In genomic region chr12:112578296-112579090, GRCm38 (mm10) we compare ENCODE assay signal across 16 mouse cellular contexts. TPM values are rescaled to one million over a fixed set of nuclear protein-coding genes. Genes with fewer than 3 reads are reported as not detected.
A peak's percentile ranks its signal among the peaks of the same experiment; 100 is the strongest.
DNase-seq lines count a peak whose midpoint lies in the region; ATAC-seq and TF ChIP-seq lines count a peak whose summit lies in the region.
"Had no signal": no experiment of that assay in that cellular context is flagged by ENCODE, and none has a peak within 500 bp of the region (broad histone marks: within the 10 kb centered on the region; RNA-seq: fewer than 3 reads in every experiment).

No protein-coding gene starts in this region.

- H3K4me1 ChIP-seq in liver, postnatal 0 days (ENCODE audit: insufficient read depth), result peaks cover 40% of the 10 kb centered on the region
- peaks cover 59% of the 10 kb centered on the region for H3K4me1 ChIP-seq in olfactory bulb, adult 2 months (ENCODE audit: control insufficient read depth, insufficient read depth, low read length)

- no peaks in the 10 kb centered on the region for H3K36me3 ChIP-seq in liver, postnatal 0 days (replicated peaks; ENCODE audit: insufficient read depth, low read length)
- H3K36me3 ChIP-seq: hindbrain, embryonic 15.5 days; midbrain, embryonic 12.5 days had no signal

- no peak overlapping the region for H3K9ac ChIP-seq in liver, postnatal 0 days (replicated peaks)
- H3K9ac ChIP-seq: hindbrain, embryonic 15.5 days; liver, embryonic 14.5 days; midbrain, embryonic 12.5 days had no signal

- H3K4me3 ChIP-seq in liver, postnatal 0 days (ENCODE audit: low read depth, low read length), result no peak overlapping the region
- H3K4me3 ChIP-seq in olfactory bulb, adult 2 months (ENCODE audit: insufficient read depth, low read depth, low read length), result no peak overlapping the region
- H3K4me3 ChIP-seq: hindbrain, embryonic 15.5 days; midbrain, embryonic 12.5 days had no signal

- H3K9me3 ChIP-seq in liver, postnatal 0 days (ENCODE audit: low read length), result no peaks in the 10 kb centered on the region
- H3K9me3 ChIP-seq: hindbrain, embryonic 15.5 days; midbrain, embryonic 12.5 days had no signal

- no peak for TF ChIP-seq CTCF in liver, postnatal 0 days (IDR thresholded peaks at IDR 0.05; ENCODE audit: low read depth)
- TF ChIP-seq CTCF in olfactory bulb, adult 2 months (IDR thresholded peaks at IDR 0.05; ENCODE audit: insufficient read depth, low read depth, low read length), result no peak

- no peak overlapping the region for H3K27ac ChIP-seq in liver, postnatal 0 days (ENCODE audit: low read depth)
- H3K27ac ChIP-seq in olfactory bulb, adult 2 months (ENCODE audit: insufficient read depth, low read depth, low read length), result peak overlapping the region; percentile 58
- H3K27ac ChIP-seq: hindbrain, embryonic 15.5 days; liver, embryonic 14.5 days; midbrain, embryonic 12.5 days had no signal

- peak; percentile 47; the same call in 1 of the 2 replicates for ATAC-seq in frontal cortex, adult (ENCODE audit: low TSS enrichment)
- ATAC-seq in liver, postnatal 0 days, result 0 out of 2 replicates have a peak, but pooled peaks have one; percentile 9
- ATAC-seq: forebrain, embryonic 14.5 days had no signal

- no peak for TF ChIP-seq EP300 in liver, postnatal 0 days (IDR thresholded peaks at IDR 0.05; ENCODE audit: low read depth)

- H3K4me2 ChIP-seq in liver, postnatal 0 days (ENCODE audit: low read depth, low read length), result no peak overlapping the region
- H3K4me2 ChIP-seq: hindbrain, embryonic 15.5 days; midbrain, embryonic 12.5 days had no signal

- H3K27me3 ChIP-seq in liver, postnatal 0 days (ENCODE audit: insufficient read depth, low read length), result no peaks in the 10 kb centered on the region
- H3K27me3 ChIP-seq: hindbrain, embryonic 15.5 days had no signal

- 73% methylated on average over 6 of the region's 6 CpGs for WGBS in liver, postnatal 0 days (ENCODE audit: insufficient replicate concordance)
- WGBS in olfactory bulb, adult 2 months, result 70% methylated on average over 6 of the region's 6 CpGs

- no peak for TF ChIP-seq POLR2A in olfactory bulb, adult 2 months (IDR thresholded peaks at IDR 0.05; ENCODE audit: insufficient read depth, low read depth, low read length)

- no peak for DNase-seq in frontal cortex, postnatal 36 days (ENCODE audit: low spot score in 2 of 2)
- no peak for DNase-seq in liver, postnatal 0 days
- DNase-seq in liver (no peak), adipocyte (ENCODE audit: low spot score) (peak; percentile 83)
- no peak for DNase-seq in thymus, adult 18-20 months
- DNase-seq in layer of hippocampus, postnatal 14 days (ENCODE audit: low spot score in 2 of 2), result no peak
- DNase-seq: cerebellum, adult 11-12 months; embryo, embryonic 11 days; kidney, postnatal 14 days; thymus, postnatal 36 days had no signal

RNA-seq across cellular contexts. Expression of gene Inf2, which starts 10.1 kb away (rescaled TPM):
- polyA plus RNA-seq in liver, postnatal 0 days (2015; fragmentation: Nextera tagmentation; extraction: Ambion mirVana), result 1.8 and 1.9 TPM in 2 replicates
- not detected in 2 replicates for polyA plus RNA-seq in olfactory bulb, adult 2 months (2012; ENCODE audit: insufficient read depth, insufficient read length, low replicate concordance, missing spikeins)
- total RNA-seq in layer of hippocampus, postnatal 14 days (2021), result 100 to 1,000 TPM; 116 to 122 TPM

RNA-seq across cellular contexts. Expression of gene Adssl1, which starts 41.4 kb away (rescaled TPM):
- 22.8 and 24.4 TPM in 2 replicates for polyA plus RNA-seq in liver, postnatal 0 days (2015; fragmentation: Nextera tagmentation; extraction: Ambion mirVana)
- not detected in 2 replicates for polyA plus RNA-seq in olfactory bulb, adult 2 months (2012; ENCODE audit: insufficient read depth, insufficient read length, low replicate concordance, missing spikeins)
- 1 to 10 TPM; 5.3 to 5.6 TPM for total RNA-seq in layer of hippocampus, postnatal 14 days (2021)

Comparison
In these comparisons a context has a peak if more than half of its experiments do, and no peak if none do; other contexts are left out.
1. RNA of gene Adssl1, which starts 41.4 kb away (polyA plus RNA-seq): 22.8 to 24.4 TPM in liver, postnatal 0 days; not detected in olfactory bulb, adult 2 months; every median in the first group is over 10 times any median in the second.